Mouse (Mus musculus) cerebellum, postnatal 4 days (tissue): ENCODE data around the gene Olfr887.

Experiments
- DNase-seq, 2 experiments: peaks; one replicate each; pipeline ENCODE4 v3.0.0; 2022; ENCODE audit warnings: low spot score in 2 of 2, mixed read lengths in 1 of 2

Olfr887 gene

DNA sequence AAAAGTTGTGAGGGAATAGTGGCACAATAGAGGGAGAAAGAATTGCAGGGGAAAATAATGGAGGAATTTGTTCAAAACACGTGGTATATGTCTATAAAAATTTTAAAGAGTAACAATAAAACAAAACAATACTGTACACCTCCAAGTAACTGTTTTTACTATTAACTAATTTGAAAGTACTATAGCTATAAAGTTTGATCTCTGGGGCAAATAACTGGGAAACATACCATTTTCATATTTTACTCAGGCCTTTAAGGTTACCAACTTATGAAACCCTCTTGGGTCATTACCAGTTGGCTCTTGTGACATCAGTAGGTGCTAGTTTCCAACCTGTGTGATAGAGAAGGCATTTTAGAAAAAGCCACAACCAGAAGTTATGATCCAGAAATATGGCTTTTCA is at the start of gene Olfr887:
TSS of gene Olfr887 (plus strand) at position 301 of the 400 bp plus-strand sequence.
- DNase-seq = no peak

DNA sequence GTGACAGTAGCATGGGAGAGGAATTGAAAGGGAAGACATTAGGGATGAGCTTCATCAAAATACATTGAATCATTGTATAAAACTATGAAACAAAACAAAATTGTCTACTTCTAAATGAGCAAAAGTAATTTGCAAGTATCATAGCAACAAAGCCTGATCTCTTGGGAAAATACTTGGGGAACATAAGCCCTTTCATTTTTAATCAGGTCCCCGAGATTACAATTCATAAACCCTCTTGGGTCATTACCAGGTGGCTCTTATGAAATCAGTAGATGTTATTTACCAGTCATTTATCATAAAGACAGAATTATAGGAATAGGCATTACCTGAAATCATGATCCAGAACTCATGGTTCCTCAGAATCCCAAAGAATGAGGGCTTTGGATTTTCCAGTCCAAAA is 37.6 kb upstream of the Olfr887 start, which contains the start of gene Olfr884:
TSS of gene Olfr884 (plus strand) at position 301 of the 400 bp plus-strand sequence.
- no peak for DNase-seq

DNA sequence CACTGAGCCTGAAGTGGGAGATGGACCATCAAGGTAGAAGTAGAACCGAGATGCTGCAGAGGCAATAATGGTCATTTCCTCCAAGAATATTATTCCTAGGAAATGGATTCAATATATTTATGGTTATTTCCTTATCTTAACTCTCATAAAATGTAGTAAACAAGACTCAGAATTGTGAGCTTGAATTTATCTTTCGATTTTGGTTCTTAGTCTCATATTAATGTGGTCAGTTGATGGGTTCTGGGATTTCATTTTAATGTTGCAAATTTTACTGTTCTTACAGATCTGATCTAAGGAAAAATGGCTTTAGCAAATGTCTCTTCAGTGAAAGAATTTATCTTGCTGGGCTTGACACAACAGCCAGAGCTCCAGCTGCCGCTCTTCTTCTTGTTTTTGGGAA is 22.9 kb upstream of the Olfr887 start, which contains the start of gene Olfr885:
TSS of gene Olfr885 (plus strand) at position 301 of the 400 bp plus-strand sequence.
- no peak for DNase-seq

DNA sequence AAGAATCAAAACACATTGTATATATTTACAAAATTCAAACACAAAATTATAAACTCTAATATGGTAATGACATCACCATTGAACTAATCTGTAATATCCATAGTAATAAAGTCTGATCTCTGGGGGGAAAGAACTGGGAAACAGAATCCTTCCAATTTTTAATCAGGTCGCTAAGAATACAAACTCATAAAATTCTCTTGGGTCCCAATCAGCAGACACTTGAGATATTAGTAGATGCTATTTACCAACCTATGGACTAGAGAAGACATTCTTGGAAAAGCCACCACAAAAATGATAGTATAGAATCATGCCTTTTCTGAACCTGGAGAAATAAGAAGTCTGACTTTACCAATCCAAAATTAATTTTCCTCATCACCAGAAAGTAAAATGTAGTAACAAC is 24.0 kb downstream of the Olfr887 start, which contains the start of gene Olfr888:
TSS of gene Olfr888 (plus strand) at position 301 of the 400 bp plus-strand sequence.
- no peak for DNase-seq

DNA sequence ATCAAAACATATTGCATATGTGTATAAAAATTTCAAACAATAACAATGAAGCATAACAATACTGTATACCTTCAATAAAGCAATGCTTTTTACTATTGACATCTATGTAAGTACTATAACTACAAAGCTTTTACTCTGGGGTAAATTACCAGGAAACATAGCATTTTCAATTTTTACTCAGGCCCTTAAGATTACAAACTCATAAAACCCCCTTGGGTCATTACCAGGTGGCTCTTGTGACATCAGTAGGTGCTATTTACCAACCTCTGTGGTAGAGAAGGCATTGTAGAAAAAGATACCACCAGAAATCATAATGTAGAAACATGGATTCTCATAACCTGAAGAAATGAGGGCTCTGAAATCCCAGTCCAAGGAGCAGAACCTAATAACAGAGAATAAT is 31.0 kb downstream of the Olfr887 start, which contains the start of gene Olfr889:
TSS of gene Olfr889 (plus strand) at position 301 of the 400 bp plus-strand sequence.
- no peak for DNase-seq
